Mouse (Mus musculus): ENCODE data around the gene Tnfrsf13b.

DNA sequence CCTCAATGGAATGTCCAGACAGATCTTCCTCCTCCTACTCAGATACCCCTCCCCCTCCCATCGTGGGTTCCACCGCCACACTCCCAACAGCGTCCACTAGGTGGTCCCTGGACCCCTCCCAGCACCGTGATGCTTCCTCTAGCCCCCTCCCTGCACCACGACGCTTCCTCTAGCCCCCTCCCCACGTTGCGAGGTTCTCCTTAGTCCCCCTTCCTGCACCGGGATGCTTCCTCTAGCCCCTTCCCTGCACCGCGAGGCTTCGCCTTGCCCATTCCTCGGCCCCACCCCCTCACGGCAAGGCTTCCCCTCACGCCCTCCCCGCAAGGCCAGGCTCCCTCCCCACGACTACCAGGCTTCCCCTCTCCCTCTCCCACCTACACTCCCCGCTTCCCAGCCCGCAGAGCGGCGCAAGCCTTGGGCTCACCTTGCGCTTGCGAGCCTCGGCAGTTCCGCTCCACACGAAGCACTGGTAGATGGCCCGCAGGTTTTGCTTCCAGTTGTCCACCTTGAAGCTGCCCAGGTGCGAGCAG is 47.8 kb downstream of the Tnfrsf13b start:
- TF ChIP-seq CTCF (conservative IDR thresholded peaks at IDR 0.05; ENCODE audit: low read length) = peak; percentile 22; the same call in 1 of the 2 replicates
- no peak for TF ChIP-seq NANOG (IDR thresholded peaks at IDR 0.05; ENCODE audit: borderline replicate concordance, low read length)

Measured in E14TG2a.4 (cell line).